Mouse (Mus musculus) limb, embryonic 13.5 days (tissue): Measurements from ENCODE around the gene Lrrc47. TPM values are rescaled to one million over a fixed set of nuclear protein-coding genes. Genes with fewer than 3 reads are reported as not detected.

Source experiments
- ATAC-seq: fragments of 200-750 bp; cut with Nextera tagmentation; 2 replicates; pipeline ENCODE4 v1.8.0; 2017; ENCODE audit warnings: low read depth, moderate number of reproducible peaks, moderate TSS enrichment; ENCODE audit not compliant: low FRiP score
- H3K27ac ChIP-seq: fragments of 300-500 bp; sonication (generic); 2 replicates; pipeline ENCODE4 v1.5.1; 2015; ENCODE audit warnings: inconsistent platforms, mild to moderate bottlenecking, moderate library complexity
- H3K27me3 ChIP-seq: fragments of 300-500 bp; sonication (generic); 2 replicates; pipeline ENCODE4 v1.6.1; 2015; ENCODE audit warnings: mild to moderate bottlenecking, inconsistent platforms
- H3K36me3 ChIP-seq: fragments of 300-500 bp; sonication (generic); 2 replicates; pipeline ENCODE4 v1.6.1; 2015; ENCODE audit warnings: inconsistent platforms, mild to moderate bottlenecking, moderate library complexity
- H3K4me1 ChIP-seq: fragments of 300-500 bp; sonication (generic); 2 replicates; pipeline ENCODE4 v1.6.1; 2015; ENCODE audit warnings: inconsistent platforms
- H3K4me2 ChIP-seq: fragments of 300-500 bp; sonication (generic); replicated peaks from 2 replicates; pipeline ENCODE4 v1.6.1; 2015; ENCODE audit warnings: inconsistent platforms, mild to moderate bottlenecking, moderate library complexity
- H3K4me3 ChIP-seq: fragments of 300-500 bp; sonication (generic); 2 replicates; pipeline ENCODE4 v1.5.1; 2015; ENCODE audit warnings: moderate library complexity, mild to moderate bottlenecking, inconsistent platforms
- H3K9ac ChIP-seq: fragments of 300-500 bp; sonication (generic); 2 replicates; pipeline ENCODE4 v1.6.1; 2015; ENCODE audit warnings: mild to moderate bottlenecking, inconsistent platforms
- H3K9me3 ChIP-seq: fragments of 300-500 bp; sonication (generic); 2 replicates; pipeline ENCODE4 v1.6.1; 2016; ENCODE audit warnings: inconsistent platforms
- WGBS: fragments of 180-500 bp; shearing (Covaris S2); methylation state at CpG from one replicate; pipeline ENCODE4 v1.1.7; 2015; 5-methylcytosine and 5-hydroxymethylcytosine counted together
- polyA plus RNA-seq: library from polyadenylated mRNA; unstranded; fragments of >200 nt; fragmentation: Nextera tagmentation; extraction: Ambion mirVana; gene quantifications from 2 replicates; pipeline ENCODE4 v1.2.1, GENCODE M21; 2015

The Lrrc47 gene
- polyA plus RNA-seq, 1 experiment from 2014 or later: 20.5 TPM

DNA sequence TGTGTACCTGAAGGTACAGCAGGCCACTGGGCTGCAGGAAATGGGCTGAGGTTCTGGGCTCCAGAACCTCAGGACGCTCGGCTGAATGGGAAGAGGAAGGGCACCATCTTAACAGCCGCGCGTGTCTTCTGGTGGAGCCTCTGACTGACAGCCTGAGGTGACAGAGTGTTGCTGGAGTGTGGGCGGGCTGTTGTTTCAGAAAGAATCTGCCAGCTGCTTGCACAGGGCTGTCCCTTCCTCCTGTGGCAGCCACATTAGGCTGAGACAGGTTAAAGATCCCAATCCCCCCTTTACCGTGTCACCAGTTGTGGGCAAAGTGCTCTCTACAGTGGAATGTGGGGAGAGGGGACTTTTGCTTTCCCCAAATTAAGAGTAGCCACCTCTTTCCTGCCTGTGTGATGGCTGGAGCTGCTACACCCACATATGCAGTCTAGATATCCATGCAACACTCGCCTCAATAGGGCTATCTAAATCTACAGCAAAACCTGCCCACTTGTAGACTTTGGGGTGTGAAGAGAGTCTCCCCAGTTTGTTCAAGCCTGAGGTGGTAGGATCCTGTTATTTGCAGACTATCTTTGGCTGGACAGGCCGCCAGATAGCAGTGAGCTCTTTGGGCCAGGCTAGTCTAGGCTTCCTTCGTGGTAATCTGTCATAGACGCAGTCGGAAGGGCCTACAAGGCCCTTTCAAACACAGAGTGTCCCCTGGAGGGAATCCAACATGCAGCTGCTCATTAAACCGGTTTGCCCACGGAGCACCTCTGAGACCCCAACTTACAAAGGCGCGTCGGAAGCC is 13.4 kb downstream of the Lrrc47 start:
- peaks cover 24% of the 10 kb centered on the region for H3K36me3 ChIP-seq
- H3K9me3 ChIP-seq: no peaks in the 10 kb centered on the region
- peak overlapping the region; percentile 40 for H3K4me3 ChIP-seq
- peak overlapping the region; percentile 62; the same call in 1 of the 2 replicates for H3K9ac ChIP-seq
- H3K27ac ChIP-seq: no peak overlapping the region; the same call in 1 of the 2 replicates
- H3K27me3 ChIP-seq: peaks cover 52% of the 10 kb centered on the region
- ATAC-seq: no peak
- 32% methylated on average over 17 of the region's 17 CpGs for WGBS
- H3K4me2 ChIP-seq: peak overlapping the region; percentile 73
- peaks cover 15% of the 10 kb centered on the region for H3K4me1 ChIP-seq

- 2% methylated on average over 33 of the region's 33 CpGs for WGBS
- no peaks in the 10 kb centered on the region for H3K9me3 ChIP-seq
- peak within 1 kb of the TSS; percentile 62 for H3K9ac ChIP-seq
- no peak within 1 kb of the TSS; the same call in 1 of the 2 replicates for H3K27ac ChIP-seq
- H3K36me3 ChIP-seq: peaks cover 14% of the 10 kb centered on the region
- peak within 1 kb of the TSS; percentile 40 for H3K4me3 ChIP-seq
- H3K4me2 ChIP-seq: peak within 1 kb of the TSS; percentile 73
- H3K4me1 ChIP-seq: peaks cover 15% of the 10 kb centered on the region
- ATAC-seq: peak; percentile 66; the same call in 1 of the 2 replicates
- peaks cover 53% of the 10 kb centered on the region for H3K27me3 ChIP-seq
Measured at GRCm38 (mm10) chr4:154025641-154026440, 14.3 kb downstream of the Lrrc47 start, which contains the start of gene Smim1. TSS of gene Smim1 (minus strand) at chr4:154026230.

DNA sequence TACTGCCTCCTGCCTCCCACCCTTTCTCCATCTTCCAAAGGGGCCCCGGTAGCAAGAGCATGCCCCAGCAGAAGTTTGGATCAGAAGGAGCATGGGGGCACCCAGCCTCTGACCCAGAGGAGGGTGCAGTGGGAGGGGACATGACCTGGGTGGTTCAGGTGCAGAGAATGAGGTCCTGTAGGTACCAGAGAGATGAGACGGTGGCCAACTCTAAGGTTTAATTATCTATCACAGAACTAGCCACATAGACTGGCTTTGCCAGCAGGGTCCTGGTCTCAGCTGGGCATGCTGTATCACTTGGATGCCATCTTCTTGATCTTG is 14.9 kb downstream of the Lrrc47 start:
- Histone ChIP-seq H3K9me3 (no peaks in the 10 kb centered on the region), H3K9ac (peak overlapping the region; percentile 62), H3K4me2 (peak overlapping the region; percentile 73), H3K27me3 (peaks cover 55% of the 10 kb centered on the region), H3K4me1 (peaks cover 15% of the 10 kb centered on the region), H3K36me3 (peaks cover 9% of the 10 kb centered on the region), H3K4me3 (peak overlapping the region; percentile 40), H3K27ac (no peak overlapping the region)
- 16% methylated on average over 2 of the region's 2 CpGs for WGBS
- no peak for ATAC-seq

GRCm38 (mm10) chr4:154028066-154028465 is 16.5 kb downstream of the Lrrc47 start:
- Histone ChIP-seq H3K27me3 (peaks cover 53% of the 10 kb centered on the region), H3K36me3 (no peaks in the 10 kb centered on the region), H3K4me3 (no peak overlapping the region), H3K4me2 (no peak overlapping the region), H3K27ac (no peak overlapping the region), H3K4me1 (peaks cover 15% of the 10 kb centered on the region), H3K9me3 (no peaks in the 10 kb centered on the region), H3K9ac (no peak overlapping the region)
- ATAC-seq: no peak
- 79% methylated on average over 7 of the region's 7 CpGs for WGBS

- Histone ChIP-seq H3K27ac (no peak overlapping the region), H3K9me3 (no peaks in the 10 kb centered on the region), H3K4me3 (no peak overlapping the region), H3K36me3 (no peaks in the 10 kb centered on the region), H3K4me2 (no peak overlapping the region), H3K9ac (no peak overlapping the region), H3K27me3 (peaks cover 49% of the 10 kb centered on the region), H3K4me1 (peaks cover 15% of the 10 kb centered on the region)
- no peak for ATAC-seq
Measured at GRCm38 (mm10) chr4:154028646-154029045, 17.1 kb downstream of the Lrrc47 start.

DNA sequence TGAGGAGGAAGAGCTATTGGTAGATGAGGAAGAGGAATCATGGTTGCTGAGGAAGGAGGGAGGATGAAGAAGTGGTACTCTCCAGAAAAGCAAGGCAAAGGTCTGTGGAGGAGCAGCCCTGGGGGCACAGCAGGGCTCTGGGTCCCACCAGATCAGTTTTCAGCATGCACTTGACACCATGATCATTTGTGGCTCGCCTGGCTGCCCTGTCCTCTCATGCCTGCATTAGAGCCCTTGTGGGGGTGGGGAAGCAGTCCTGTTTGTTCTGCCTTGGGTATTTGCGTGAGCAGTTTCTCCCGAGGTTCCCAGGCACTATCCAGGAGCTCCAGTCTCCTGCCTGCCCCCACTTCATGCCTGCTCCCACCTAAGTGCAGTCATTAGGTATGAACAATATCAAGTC is 25.6 kb downstream of the Lrrc47 start:
- H3K4me3 ChIP-seq: no peak overlapping the region
- no peaks in the 10 kb centered on the region for H3K4me1 ChIP-seq
- no peak overlapping the region for H3K4me2 ChIP-seq
- 28% methylated on average over 3 of the region's 3 CpGs for WGBS
- ATAC-seq: no peak
- no peaks in the 10 kb centered on the region for H3K36me3 ChIP-seq
- H3K27me3 ChIP-seq: peaks cover 17% of the 10 kb centered on the region; the same call in 1 of the 2 replicates
- H3K9me3 ChIP-seq: no peaks in the 10 kb centered on the region
- no peak overlapping the region for H3K9ac ChIP-seq
- H3K27ac ChIP-seq: no peak overlapping the region

- Histone ChIP-seq H3K27ac (no peak within 1 kb of the TSS), H3K9me3 (no peaks in the 10 kb centered on the region), H3K9ac (no peak within 1 kb of the TSS), H3K4me2 (no peak within 1 kb of the TSS), H3K27me3 (peaks cover 6% of the 10 kb centered on the region; the same call in 1 of the 2 replicates), H3K4me3 (no peak within 1 kb of the TSS), H3K4me1 (no peaks in the 10 kb centered on the region), H3K36me3 (no peaks in the 10 kb centered on the region)
- no peak for ATAC-seq
- 85% methylated on average over 9 of the region's 9 CpGs for WGBS
Measured at GRCm38 (mm10) chr4:154042577-154042976, 31.0 kb downstream of the Lrrc47 start, which contains the start of gene Ccdc27. TSS of gene Ccdc27 (minus strand) at chr4:154042677.

DNA sequence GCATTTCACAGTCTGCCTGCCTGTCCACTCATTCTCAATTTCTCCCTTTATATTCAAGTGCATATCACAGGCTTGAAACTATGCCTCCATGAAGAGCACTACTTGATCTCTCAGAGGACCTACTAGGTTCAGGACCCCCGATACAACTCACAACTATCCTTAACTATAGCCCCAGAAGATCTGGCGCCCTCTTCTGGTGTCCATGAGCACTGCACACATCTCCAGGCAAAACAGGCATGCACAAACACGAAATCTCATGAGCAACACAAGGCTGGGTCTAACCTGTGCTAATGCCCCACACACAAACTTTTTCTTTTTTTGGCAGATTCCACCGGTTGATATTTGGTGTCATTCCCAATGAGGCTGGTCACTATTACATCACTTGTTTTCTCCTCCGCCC is 34.3 kb downstream of the Lrrc47 start:
- no peak overlapping the region for H3K4me2 ChIP-seq
- H3K27ac ChIP-seq: no peak overlapping the region
- H3K4me1 ChIP-seq: no peaks in the 10 kb centered on the region
- peaks cover under 1% of the 10 kb centered on the region; the same call in 1 of the 2 replicates for H3K27me3 ChIP-seq
- WGBS: 68% methylated on average over 5 of the region's 5 CpGs
- no peak overlapping the region for H3K9ac ChIP-seq
- ATAC-seq: no peak
- H3K9me3 ChIP-seq: no peaks in the 10 kb centered on the region
- H3K36me3 ChIP-seq: no peaks in the 10 kb centered on the region
- no peak overlapping the region for H3K4me3 ChIP-seq

DNA sequence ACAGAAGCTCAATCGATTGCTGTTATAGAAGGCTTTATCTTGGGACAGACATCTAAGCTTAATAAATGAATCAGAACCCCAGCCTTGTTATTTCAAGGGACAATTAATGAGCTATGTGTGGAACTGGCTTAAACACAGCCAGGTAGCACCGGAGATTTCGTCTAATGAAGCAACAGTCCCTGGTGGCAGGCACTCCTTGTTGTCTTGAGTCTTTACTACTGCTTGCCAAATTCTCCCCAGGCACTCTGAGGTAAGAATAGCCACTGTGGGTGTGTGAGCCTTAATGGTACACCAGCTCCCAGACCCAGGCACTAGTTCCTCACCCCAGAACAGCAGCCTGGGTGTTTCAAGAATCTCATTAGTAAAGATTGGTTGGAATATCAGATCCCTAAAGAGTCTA is 39.9 kb downstream of the Lrrc47 start:
- WGBS: 87% methylated on average over 3 of the region's 3 CpGs
- Histone ChIP-seq H3K4me2 (no peak overlapping the region), H3K36me3 (no peaks in the 10 kb centered on the region), H3K4me3 (no peak overlapping the region), H3K9ac (no peak overlapping the region), H3K27ac (no peak overlapping the region), H3K4me1 (peaks cover 4% of the 10 kb centered on the region), H3K27me3 (no peaks in the 10 kb centered on the region; the same call in 1 of the 2 replicates), H3K9me3 (no peaks in the 10 kb centered on the region)
- ATAC-seq: no peak

DNA sequence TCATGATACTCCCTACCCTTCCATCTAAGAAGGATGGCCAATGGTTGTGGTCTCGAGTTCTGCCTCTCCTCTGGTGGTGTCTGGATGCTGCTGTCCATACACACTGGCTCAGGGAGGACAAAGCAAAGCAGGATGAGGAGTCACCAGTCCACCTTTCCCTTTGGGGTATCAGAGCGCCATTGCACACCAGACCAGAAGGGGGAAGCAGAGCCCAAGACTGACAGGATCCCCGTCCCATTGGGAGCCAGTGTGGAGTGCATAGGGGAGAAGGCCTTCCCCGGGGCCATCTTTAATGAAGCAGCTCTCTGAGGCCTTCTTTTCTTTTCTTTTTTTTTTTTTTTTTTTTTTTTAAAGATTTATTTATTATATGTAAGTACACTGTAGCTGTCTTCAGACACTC is 41.5 kb downstream of the Lrrc47 start:
- H3K9me3 ChIP-seq: no peaks in the 10 kb centered on the region

DNA sequence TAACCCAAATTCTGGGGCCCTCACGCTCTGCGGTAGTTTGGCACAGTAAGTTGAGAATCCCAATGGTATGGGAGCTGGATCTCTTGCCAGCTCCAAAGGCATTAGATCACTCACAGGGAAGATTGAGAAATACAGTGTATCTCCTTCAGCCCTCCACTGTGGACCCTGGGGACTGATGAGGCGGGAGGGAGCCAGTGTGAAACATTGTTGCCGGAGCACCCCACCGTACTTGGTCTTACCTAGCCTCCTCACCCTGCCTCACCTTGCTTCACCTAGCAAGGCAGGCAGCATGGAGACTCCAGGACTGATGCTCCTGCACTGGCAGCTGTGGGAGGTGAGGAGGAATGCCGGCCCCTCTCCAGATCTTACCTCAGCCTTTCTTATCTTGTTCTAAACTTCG is 44.0 kb downstream of the Lrrc47 start:
- Histone ChIP-seq H3K4me1 (peaks cover 14% of the 10 kb centered on the region), H3K36me3 (no peaks in the 10 kb centered on the region), H3K4me3 (no peak overlapping the region), H3K27me3 (0 out of 2 replicates have a peak, but pooled peaks cover 6% of the 10 kb centered on the region), H3K4me2 (no peak overlapping the region), H3K27ac (no peak overlapping the region), H3K9me3 (no peaks in the 10 kb centered on the region), H3K9ac (no peak overlapping the region)
- ATAC-seq: no peak
- WGBS: 86% methylated on average over 7 of the region's 7 CpGs

More for the DNA sequence above, 41.5 kb downstream of the Lrrc47 start:
- Histone ChIP-seq H3K36me3 (no peaks in the 10 kb centered on the region), H3K9ac (no peak overlapping the region), H3K4me2 (no peak overlapping the region), H3K27me3 (no peaks in the 10 kb centered on the region; the same call in 1 of the 2 replicates), H3K4me1 (peaks cover 14% of the 10 kb centered on the region), H3K27ac (no peak overlapping the region), H3K4me3 (no peak overlapping the region)
- 63% methylated on average over 4 of the region's 4 CpGs for WGBS
- no peak for ATAC-seq

- Histone ChIP-seq H3K4me1 (peaks cover 14% of the 10 kb centered on the region), H3K36me3 (no peaks in the 10 kb centered on the region), H3K9me3 (no peaks in the 10 kb centered on the region), H3K4me3 (no peak overlapping the region), H3K27ac (no peak overlapping the region), H3K27me3 (0 out of 2 replicates have a peak, but pooled peaks cover 6% of the 10 kb centered on the region), H3K4me2 (no peak overlapping the region), H3K9ac (no peak overlapping the region)
- WGBS: 61% methylated on average over 2 of the region's 2 CpGs
- ATAC-seq: no peak
Measured at GRCm38 (mm10) chr4:154056046-154056445, 44.5 kb downstream of the Lrrc47 start.
